8 mouse cellular contexts compared by ENCODE assay signal in the genomic region with DNA sequence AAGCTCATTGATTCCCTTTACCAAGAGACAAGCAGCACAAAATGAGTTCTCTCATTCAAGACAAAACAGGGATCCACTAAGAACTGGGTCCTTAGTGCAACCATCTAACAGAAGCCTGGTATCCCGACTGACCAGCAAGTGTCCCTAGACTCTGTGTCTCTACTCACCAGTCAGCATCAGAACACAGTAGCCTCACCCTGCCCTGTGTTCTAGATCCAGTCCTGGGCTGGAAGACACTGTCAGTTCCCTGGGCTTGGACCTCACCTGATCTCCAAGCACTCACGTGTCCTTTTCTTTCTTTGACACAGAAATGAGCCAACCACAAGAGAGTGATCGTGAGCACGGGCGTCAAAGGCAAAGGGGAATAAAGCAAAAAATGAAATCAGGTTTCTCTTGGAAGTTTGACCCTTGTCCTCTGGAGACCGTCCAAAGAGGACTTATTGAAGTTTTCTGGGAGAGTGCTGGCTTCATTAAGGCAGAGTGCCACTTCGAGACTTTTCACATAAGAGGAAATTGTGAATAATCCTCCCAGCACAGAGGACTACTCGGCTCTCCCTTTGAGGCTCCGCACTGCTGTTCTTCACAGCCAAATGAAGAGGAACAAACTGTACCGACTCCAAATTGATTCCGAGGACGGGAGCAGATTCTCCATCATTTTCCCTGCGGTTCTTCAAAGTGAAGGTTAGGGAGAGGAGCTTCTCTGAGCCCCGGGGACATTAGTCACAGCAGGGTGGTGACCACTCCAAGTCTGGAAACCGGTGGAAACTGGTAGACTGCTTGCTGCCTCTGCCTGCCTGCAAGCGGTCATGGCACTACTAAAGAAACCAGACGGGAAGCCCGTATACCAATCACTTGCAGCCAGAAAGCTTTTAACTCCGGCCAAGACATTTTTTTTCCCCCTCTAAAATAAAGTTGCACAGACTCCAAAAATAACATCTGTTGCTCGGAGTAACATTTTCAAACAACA.
DNase-seq lines count a peak whose midpoint lies in the region; ATAC-seq lines count a peak whose summit lies in the region.

No protein-coding gene starts in this region.

- DNase-seq in cerebellum, postnatal 10 days = peak; percentile 17 to 24
- no peak for DNase-seq in cerebellum, adult 9-11 months
- DNase-seq in ES-CJ7 (ENCODE audit: low read depth, low spot score) = peak; percentile 35
- DNase-seq in lung, adult 18-20 months = peak; percentile 21 to 51
- DNase-seq in right cerebral cortex, postnatal 36 days (ENCODE audit: low spot score in 2 of 2) = no peak
- no peak for DNase-seq in left cerebral cortex, adult 18-20 months (ENCODE audit: low spot score in 2 of 2)
- no peak for DNase-seq in retina, embryonic 14.5 days (ENCODE audit: low spot score)

- no peaks in the 10 kb centered on the region for H3K27me3 ChIP-seq in heart, embryonic 12.5 days (replicated peaks)

- peaks cover 24% of the 10 kb centered on the region for H3K4me1 ChIP-seq in heart, embryonic 12.5 days (replicated peaks)

- ATAC-seq in heart, embryonic 12.5 days (ENCODE audit: insufficient number of reproducible peaks, low FRiP score) = no peak

- H3K9ac ChIP-seq in heart, embryonic 12.5 days = no peak overlapping the region

- no peak overlapping the region for H3K4me2 ChIP-seq in heart, embryonic 12.5 days

- no peaks in the 10 kb centered on the region for H3K36me3 ChIP-seq in heart, embryonic 12.5 days

- no peak overlapping the region for H3K4me3 ChIP-seq in heart, embryonic 12.5 days

- no peaks in the 10 kb centered on the region for H3K9me3 ChIP-seq in heart, embryonic 12.5 days (replicated peaks)

- 77% methylated on average over 20 of the region's 20 CpGs for WGBS in heart, embryonic 12.5 days

- peak overlapping the region; percentile 26; the same call in 1 of the 2 replicates for H3K27ac ChIP-seq in heart, embryonic 12.5 days (ENCODE audit: poor library complexity, severe bottlenecking)

Comparison
In these comparisons a context has a peak if more than half of its experiments do, and no peak if none do; other contexts are left out.
1. DNase-seq: peak in cerebellum, postnatal 10 days (2 of 2), ES-CJ7 (single experiment) and lung, adult 18-20 months (2 of 2); none in cerebellum, adult 9-11 months (single experiment), right cerebral cortex, postnatal 36 days (0 of 2), left cerebral cortex, adult 18-20 months (0 of 2) and retina, embryonic 14.5 days (single experiment).